Mouse (Mus musculus): ENCODE results near the gene Capn2.

GRCm38 (mm10) chr1:182501815-182502405 is 15.5 kb downstream of the Capn2 start:
- no peak for TF ChIP-seq RAD21 (IDR thresholded peaks at IDR 0.05; ENCODE audit: low read depth, low read length)
- no peak for TF ChIP-seq CTCF (IDR thresholded peaks at IDR 0.05 in 2 of 3, conservative IDR thresholded peaks at IDR 0.05 in 1 of 3; ENCODE audit: control insufficient read depth in 1 of 3, insufficient read depth in 1 of 3, low read depth in 2 of 3, low read length in 3 of 3, poor library complexity in 1 of 3, severe bottlenecking in 1 of 3)
- TF ChIP-seq ZNF384 (IDR thresholded peaks at IDR 0.05; ENCODE audit: low read depth, low read length), result no peak

Measured in MEL (cell line).